Mouse (Mus musculus) brain, embryonic 14.5 days (tissue): ENCODE measurements around the gene Zfp652.

ENCODE experiments used
- CTCF ChIP-seq: fragments of 200-500 bp; IDR thresholded peaks from 2 replicates; pipeline ENCODE4 v1.5.1; 2012; ENCODE audit warnings: inconsistent platforms, mild to moderate bottlenecking, moderate library complexity, borderline replicate concordance; ENCODE audit not compliant: insufficient read depth, insufficient read length; ENCODE audit errors: extremely low read depth
- POLR2A ChIP-seq: fragments of 200-500 bp; IDR thresholded peaks from 2 replicates; pipeline ENCODE4 v1.6.1; 2012; ENCODE audit warnings: mild to moderate bottlenecking, inconsistent platforms, borderline replicate concordance; ENCODE audit not compliant: poor library complexity, insufficient read depth, insufficient read length, severe bottlenecking; ENCODE audit errors: extremely low read depth

GRCm38 (mm10) chr11:95666529-95667149 is 45.8 kb upstream of the Zfp652 start, which contains the start of gene Phb:
- TF ChIP-seq CTCF (no peak), POLR2A (peak; percentile 37; the same call in 1 of the 2 replicates)
